Mouse (Mus musculus) monocyte, adult 2 months (primary cell): Measurements from ENCODE around the gene Nfib.

Experiments
- DNase-seq, 2 experiments: peaks; one replicate each; pipeline ENCODE4 v3.0.0; 2022; ENCODE audit warnings: low spot score in 2 of 2, low read depth in 1 of 2

Gene Nfib

DNA sequence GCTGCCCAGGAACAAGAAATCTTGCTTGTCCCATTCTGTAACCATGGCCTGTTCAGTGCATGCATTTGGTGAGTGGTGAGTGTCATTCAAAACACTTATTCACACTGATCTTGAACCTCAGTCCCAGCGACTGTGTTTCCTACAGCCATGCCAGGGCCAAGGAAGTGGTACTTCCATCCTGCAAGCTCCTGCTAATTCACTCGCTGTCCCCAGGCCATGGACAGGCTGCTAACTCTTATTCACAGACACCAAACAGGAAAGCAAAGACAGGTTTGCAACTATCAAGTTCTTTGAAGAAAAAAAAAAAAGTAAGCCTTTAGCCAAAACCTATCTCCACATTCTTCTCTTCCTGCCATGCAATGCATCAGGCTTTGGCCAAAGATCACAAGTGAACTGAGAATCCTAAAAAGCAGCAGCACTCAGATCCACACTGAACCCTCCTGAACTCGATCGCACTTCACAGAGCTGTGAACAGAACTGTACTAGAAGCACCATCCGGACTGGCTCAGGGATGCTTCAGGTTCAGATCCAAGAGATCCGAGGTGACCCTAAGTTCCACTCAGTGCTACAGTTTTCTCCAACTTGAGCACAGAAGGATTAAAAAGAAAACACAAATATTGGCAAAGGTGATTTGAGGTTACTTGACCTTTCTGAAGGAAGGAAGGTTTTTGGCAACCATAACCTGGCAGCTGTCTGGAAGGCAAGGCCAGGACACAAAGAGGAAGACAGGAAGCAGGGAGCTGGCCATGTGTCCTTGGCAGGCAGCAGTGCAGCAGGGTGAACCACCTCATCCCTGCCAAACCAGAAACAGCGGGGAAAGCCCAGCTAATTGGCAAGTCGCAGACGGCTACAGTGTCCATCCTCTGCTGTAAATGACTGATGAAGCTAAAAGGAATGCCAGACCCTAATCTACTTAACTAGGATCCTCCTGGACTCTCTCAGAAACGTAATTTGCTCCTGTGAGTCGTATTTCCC is 305.9 kb downstream of the Nfib start:
- no peak for DNase-seq

GRCm38 (mm10) chr4:82398282-82398681 is 307.3 kb downstream of the Nfib start:
- no peak for DNase-seq

- no peak for DNase-seq
Observed at GRCm38 (mm10) chr4:82396805-82397204, 308.7 kb downstream of the Nfib start.

DNA sequence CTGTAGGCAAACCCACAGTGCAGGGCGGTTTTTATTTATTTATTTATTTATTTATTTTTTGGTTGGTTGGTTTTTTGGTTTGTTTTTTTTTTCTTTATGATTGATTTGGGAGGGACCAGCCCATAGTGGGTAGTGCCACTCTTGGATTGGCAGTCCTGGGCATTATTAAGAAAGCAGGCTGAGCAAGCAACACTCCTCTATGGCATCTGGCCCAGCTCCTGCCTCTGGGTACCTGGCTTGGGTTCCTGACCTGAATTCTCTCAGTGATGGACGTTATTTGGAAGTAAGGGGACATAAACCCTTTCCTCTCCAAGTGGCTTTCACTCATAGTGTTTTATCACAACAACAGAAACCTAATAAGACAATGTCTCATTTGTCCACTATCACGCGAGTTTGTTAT is 309.5 kb downstream of the Nfib start:
- no peak for DNase-seq

DNA sequence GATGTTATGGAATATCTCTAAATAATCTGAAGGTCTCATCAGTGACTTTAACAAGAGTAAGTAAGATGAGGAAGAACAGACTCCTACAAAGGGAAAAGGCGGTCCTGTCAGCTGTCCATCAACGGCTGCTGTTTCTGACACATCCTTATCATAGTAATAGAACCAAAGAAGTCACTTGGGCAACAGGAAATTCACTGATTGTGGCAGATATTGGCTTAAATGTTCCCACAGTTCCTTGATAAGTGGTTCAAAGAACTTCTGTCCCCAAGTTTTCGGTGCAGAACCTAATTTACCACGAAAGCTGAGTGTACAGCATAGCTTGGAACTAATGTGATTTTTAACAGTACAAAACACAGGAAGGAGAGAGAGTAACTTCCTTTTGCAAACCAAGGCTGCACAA is 311.2 kb downstream of the Nfib start:
- no peak for DNase-seq

- DNase-seq = no peak
Observed at GRCm38 (mm10) chr4:82393021-82393420, 312.5 kb downstream of the Nfib start.

GRCm38 (mm10) chr4:82392496-82392895 is 313.1 kb downstream of the Nfib start:
- no peak for DNase-seq

DNA sequence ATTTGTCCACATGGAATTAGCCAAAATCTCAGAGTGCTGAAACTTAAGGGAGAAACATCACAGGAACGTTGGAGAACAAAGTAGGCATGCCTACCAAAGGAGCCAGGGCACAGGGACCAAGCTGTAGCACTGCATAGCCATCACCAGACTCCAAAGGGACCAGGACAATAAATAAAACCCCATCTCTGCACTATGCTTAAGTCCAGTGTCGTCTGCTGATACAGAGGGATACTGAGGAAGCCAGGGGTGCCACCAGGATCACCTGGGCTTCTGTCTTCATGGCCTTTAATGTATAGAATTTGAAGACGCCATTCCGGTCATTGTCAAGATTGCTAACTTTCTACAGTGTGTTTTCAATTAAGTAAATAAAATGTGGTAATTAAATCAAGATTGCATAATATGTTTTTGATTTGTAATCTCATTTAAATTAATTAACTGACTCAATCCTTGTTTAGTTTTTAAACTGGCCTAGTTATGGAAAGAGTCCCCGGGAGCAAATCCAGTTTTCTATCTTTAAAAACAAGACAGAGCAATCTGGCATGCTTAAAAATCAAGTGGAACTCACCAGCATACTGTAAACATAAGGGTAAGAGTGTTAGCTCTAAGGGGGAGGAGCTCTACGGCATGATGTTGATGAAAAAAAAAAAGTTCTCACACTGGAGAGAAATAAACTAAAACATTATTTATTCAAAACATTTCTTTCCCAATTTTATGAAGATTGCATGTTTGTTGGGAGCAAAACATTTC is 313.7 kb downstream of the Nfib start:
- DNase-seq = no peak

GRCm38 (mm10) chr4:82390545-82390944 is 315.0 kb downstream of the Nfib start:
- no peak for DNase-seq

DNA sequence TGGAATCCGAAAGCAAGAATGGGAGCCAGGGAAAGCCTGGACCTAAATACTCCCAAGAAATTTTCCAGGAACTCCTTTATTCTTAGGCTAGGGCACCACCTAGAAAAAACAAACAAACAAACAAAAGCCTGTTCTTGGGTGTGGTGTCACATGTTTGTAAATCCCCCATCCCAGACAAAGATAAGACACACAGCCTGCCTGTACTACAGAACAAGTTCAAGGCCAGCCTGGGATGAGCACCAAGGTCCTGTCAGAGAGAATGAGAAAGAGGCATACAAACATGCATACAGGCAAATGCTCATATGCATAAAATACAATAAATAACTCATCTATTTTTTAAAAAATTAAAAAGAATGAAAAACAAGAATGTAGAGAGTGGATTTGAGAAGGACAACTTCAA is 315.7 kb downstream of the Nfib start:
- DNase-seq = no peak

- no peak for DNase-seq
Observed at GRCm38 (mm10) chr4:82387620-82388019, 317.9 kb downstream of the Nfib start.

DNA sequence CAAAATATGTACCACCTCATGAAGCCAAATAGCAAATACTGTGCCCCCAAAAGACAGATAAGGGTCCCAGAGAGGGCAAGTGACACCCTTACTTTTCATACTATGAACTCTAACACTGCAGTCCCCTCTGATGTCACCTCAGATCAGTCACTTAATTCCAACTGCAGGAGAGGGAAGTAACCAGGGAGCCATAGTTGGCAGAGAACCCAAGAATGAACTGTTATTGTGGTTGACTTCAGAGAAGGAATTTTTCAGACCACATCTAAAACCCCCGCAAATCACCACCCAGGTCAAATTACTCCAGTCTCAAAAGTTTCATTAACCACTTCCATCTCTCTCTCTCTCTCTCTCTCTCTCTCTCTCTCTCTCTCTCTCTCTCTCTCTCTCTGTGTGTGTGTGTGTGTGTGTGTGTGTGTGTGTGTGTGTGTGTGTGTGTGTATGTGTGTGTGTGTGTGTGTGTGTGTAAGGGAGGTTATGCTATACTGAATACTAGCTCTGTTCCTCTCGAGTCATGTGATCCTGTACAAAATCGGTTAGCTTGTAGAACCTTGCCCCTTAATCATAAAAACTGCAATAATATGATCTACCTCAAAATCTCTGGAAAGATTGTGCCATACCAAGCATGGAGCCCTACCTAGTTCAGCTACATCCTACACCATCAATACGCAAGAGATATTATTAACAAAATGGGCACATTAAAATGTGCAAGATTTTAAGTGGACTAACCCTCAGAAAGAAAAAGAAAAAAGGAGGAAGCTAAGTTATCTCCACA is 319.1 kb downstream of the Nfib start:
- DNase-seq = no peak

DNA sequence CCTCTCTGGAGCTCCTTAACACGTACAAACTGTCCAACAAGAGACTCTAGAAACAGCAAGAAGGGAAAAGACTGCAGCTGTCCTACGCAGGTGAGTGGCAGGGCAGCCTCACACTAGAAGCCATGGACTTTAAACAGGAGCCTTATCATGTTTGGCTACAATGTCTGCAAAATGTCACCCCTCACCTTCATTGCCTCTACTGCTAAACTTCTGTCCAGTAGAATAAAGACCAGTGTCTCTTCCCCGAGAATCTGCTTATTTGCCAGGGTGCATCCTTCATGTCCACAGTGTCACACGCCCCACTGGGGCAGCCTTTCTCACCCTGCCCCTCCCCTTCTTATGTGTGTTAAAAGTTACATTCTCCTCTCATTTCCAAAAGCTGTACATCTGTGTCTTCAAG is 319.9 kb downstream of the Nfib start:
- no peak for DNase-seq

DNA sequence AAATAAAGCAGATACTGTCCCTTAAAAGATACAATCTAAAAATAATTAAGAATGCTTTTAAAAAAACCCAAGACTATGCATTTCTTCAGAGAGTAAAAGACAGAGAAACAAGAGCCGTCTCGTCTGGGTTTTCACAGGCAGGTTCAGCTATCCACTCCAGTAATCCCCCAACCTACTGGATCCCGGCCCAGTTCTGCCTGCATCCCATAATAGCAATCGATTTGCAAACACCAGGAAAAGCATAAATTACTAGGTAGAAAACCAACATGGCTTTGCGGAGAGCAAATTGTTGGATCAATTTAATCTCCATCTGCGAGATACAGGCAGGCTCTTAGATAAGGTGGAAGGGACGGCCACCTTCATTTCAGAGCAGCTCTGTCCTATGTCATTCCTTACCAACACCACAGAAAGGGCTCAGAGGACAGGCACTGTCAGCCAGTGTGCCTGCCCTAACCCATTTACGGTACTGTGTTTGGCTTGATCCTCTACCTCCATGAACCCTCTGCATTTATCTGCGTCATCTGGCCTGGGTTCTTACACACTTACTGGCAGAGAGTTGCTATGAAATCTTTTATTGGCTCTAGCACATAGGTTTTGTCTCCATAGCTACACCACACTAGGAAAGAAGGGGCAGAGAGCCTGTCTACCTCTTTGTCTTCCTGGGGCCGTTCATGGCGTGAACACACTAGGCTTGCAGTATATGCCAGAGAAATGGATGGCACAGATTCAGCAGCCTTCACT is 321.4 kb downstream of the Nfib start:
- DNase-seq = no peak

GRCm38 (mm10) chr4:82383346-82383745 is 322.2 kb downstream of the Nfib start:
- no peak for DNase-seq

GRCm38 (mm10) chr4:82381786-82382185 is 323.8 kb downstream of the Nfib start:
- no peak for DNase-seq

- DNase-seq = no peak
Observed at GRCm38 (mm10) chr4:82380578-82380977, 325.0 kb downstream of the Nfib start.

GRCm38 (mm10) chr4:82378050-82378449 is 327.5 kb downstream of the Nfib start:
- no peak for DNase-seq

GRCm38 (mm10) chr4:82377621-82378020 is 327.9 kb downstream of the Nfib start:
- no peak for DNase-seq

DNA sequence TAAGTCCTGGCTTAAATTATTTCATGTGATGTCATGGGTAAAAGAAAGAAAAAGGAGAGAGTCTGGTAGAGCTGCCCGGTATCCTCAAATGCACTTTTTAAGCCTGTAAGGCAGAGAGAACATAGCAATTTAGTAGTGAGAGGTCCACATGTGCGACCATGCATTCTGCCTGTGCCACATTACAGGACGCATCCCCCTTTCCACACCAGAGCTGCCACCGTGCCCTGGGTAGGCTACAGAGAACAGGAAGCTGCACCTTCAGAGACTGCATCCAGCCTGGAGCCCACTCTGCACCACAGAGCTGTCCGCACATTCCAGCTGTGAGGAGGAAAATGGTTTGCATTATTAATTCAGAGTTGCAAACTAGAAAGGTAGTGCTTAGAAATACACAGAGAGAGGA is 331.0 kb downstream of the Nfib start:
- no peak for DNase-seq

DNA sequence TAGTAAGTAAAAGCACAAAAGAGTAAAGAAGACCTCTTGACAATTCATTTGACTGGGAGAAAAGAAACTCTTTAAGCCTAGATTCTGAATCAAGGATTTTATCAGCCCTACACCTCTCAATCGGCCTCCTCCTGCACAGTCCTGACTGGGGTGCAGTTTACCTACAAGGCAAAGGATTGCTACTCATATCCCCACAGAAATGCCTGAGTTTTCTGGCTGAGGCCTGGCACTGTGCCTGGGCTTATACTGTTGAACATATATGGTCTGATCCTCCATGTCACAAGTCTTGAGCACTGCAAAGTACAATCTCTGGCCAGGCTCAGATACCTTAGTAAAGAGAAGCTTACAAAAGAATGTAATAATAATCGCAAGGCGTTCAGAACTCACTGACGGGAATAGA is 333.3 kb downstream of the Nfib start:
- no peak for DNase-seq
